Mouse (Mus musculus): ENCODE results near the gene Phkg1. TPM values are rescaled to one million over a fixed set of nuclear protein-coding genes. Genes with fewer than 3 reads are reported as not detected.
"Not testable (repeated sequence)": the region's sequence is repeated elsewhere in the genome, so short reads cannot be mapped to it uniquely, and the experiment has no call there.

Gene Phkg1
- total RNA-seq, 2 experiments from 2014 or later = 0.12 to 0.33 TPM

DNA sequence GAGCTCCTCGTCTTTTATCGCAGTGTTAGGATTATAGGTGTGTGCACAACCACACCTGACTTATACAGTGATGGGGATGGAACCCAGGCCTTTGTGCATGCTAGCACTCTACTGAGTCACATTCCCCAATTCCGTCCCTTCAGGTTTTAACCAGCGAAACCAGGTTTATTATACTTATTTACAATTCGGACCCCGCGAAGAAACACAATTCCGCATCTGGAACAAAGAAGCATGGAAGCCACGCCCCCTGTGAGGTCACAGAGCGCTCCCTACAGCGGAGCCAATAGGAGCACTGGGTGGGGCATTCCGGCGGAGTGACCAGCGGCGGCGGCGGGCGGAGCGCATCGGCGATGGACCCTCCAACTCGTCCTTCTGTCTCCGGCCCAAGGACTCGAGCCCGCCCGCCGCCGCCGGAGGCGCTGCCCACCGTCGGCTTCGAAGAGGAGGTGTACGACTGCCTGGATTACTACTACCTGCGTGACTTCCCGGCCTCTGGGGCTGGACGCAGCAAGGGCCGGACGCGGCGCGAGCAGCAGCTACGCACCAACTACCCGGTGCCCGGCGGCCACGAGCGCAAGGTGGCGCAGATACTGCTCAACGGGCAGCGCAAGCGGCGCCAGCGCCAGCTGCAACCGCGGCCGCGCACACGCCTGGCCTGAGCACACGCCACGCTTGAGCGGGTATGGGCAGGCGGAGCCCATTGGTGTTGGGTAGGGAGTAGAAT is 10.1 kb upstream of the Phkg1 start, which contains the start of gene Nupr1l:
Gene Nupr1l, plus strand, starts transcription at position 299 of the 724 bp plus-strand sequence.
- ATAC-seq (replicated peaks; ENCODE audit: poor library complexity) = peak; percentile 98

DNA sequence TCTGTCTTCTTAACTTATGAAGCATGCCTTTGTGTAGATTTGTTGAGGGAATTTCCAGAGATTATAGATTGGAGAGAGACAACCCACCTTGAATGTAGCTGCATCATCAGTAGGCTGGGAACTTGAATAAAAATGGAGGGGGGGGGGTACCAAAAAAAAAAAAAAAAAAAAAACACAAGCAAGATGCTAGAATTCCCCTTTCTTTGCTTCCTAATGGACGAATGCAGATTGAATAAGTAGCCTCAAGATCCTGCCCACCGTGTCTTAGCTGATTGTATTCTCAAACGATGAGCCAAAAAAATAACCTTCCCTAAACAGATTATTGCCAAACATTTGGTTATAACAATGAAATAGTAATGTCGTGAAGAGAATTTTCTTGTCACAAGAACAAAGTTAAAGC is 9.4 kb upstream of the Phkg1 start:
- ATAC-seq (replicated peaks; ENCODE audit: poor library complexity) = no peak

DNA sequence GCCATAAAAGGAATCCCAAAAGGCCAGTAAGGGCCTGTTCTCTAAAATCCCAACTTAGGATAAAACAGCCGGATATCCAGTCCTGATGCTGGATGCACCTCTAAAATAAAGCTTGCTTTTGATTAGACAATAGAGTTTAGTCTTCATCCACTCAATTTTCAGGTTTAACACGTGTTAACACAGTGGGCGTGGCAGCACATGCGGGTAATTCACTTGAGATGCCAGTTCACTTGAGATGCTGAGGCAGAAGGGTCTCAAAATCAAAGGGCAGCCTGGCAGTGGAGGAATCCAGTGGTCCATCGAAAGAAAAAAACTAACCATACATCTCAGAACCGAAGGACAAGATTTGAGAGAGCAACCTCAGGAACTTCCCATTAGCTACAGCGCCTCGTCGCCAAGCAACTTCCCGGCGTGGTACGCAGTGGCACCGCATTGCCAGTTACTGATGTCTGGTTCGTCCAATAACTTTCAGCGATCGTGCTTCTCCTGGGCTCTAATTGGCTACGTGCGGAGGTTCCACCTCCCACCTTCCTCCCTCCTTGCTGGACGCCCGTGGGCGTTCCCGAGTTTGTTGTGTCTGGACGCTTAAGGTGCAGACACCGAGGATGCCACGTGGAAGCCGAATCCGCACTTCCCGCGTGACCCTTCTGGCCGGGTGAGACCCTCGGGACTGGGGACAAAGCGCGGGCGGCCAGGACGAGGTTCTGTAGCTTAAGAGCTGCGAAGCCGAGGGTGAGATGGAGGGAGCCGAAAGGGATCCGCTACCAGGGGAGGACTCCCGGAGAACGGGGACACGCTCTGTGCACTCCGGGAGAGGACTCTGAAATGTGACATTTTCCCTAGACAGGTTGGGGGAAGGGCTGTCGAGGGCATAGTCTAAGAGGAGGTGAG is 2.9 kb downstream of the Phkg1 start, which contains the start of gene Zbed5:
Gene Zbed5, plus strand, starts transcription at position 526 of the 891 bp plus-strand sequence.
- peak; percentile 100 for ATAC-seq (replicated peaks; ENCODE audit: poor library complexity)

DNA sequence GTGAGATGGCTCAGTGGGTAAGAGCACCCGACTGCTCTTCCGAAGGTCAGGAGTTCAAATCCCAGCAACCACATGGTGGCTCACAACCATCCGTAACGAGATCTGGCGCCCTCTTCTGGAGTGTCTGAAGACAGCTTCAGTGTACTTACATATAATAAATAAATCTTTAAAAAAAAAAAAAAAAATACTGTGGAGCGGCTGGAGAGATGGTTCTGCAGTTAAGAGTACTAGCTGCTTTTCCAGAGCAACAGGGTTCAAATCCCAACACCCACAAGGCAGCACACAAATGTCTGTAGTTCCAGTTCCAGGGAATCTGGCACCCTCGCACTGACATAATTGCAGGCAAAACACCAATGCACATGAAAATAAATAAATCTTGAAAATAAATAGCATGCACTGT is 8.0 kb downstream of the Phkg1 start:
- not testable (repeated sequence) for ATAC-seq (replicated peaks; ENCODE audit: poor library complexity)

DNA sequence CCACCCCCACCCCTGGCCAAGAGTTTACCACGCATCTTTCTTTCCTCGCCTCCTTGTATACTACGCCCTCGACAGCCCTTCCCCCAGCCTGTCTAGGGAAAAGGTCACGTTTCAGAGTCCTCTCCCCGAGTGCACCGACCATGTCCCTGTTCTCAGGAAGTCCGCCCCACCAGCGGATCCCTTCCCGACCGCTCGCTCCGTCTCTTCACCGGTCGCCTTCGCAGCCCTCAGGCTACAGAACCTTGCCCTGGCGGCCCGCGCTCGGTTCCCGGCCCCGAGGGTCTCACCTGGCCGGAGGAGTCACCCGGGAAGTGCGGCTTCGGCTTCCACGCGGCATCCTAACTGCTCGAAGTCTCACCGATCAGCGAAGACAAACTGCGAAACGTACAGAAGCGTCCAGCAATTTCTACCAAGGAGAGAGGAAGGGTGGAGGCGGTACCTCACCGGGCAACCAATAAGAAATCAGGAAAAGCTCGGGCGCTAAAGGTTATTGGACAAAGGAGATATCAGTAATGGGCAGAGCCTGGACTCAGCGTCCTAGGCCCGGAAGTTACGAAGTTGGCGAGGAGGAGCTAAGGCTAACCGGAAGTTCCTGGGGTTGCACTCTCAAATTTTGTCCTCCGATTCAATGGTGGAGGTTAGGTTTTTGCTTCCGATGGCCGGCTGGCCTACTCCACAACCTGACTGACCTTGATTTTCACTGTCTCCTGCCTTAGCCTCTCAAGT is 11.3 kb downstream of the Phkg1 start, which contains the start of gene Chchd2:
Gene Chchd2, minus strand, starts transcription at position 560 of the 726 bp plus-strand sequence.
- ATAC-seq (replicated peaks; ENCODE audit: poor library complexity) = peak; percentile 98

DNA sequence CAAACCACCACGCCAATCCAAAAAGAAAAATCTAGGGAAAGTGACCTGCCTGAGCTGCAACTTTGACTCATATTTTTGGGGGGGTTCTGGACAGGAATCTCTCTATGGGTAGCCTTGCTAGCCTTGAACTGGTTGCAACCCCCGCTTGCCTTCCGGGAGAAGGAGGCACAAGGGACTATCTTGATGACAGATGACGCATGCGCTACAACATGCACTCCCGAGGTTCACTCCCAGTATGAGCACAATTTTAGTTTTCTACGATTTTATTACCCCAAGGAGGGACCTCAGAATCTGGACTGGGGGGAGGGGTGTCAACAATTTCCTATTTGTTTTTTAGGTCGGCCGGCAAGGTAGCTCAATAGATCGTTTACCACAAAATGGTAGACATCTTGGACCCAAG is 12.1 kb downstream of the Phkg1 start:
- ATAC-seq (replicated peaks; ENCODE audit: poor library complexity) = 0 out of 2 replicates have a peak, but pooled peaks have one; percentile 19

DNA sequence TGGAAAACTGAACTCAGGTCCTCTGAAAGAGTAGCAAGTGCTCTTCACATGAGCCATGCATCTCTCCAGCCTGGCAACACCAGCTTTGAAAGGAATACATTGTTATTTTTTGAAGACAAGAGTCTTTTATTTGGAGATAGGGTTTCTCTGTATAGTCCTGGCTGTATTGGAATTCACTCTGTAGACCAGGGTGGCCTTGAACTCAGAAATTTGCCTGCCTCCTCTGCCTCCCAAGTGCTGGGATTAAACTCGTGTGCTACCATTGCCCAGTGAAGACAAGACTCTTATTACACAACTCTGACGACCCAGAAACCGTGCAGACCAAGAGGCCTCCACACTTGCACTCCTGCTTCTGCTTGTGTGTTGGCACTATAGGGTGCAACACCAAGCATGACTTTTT is 18.5 kb downstream of the Phkg1 start:
- no peak for ATAC-seq (replicated peaks; ENCODE audit: poor library complexity)

DNA sequence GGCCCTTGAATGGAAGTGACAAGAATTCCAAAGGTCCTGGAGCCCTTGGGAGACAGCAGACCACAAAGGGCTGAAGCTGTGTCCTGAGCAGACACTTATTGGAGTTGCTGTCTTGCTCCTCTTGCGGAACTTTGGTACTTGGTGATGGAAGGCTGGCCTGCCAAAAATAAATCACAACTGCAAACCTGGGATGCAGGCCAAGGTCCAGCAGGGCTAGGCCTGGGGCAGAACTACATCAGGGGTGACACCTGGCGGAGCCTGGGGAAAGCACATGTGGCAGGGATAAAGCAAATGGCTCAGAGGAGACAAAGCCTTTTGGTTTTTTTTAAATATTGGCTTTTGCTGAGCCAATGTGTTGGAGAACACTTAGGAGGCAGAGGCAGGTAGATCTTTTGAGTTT is 19.4 kb downstream of the Phkg1 start:
- 0 out of 2 replicates have a peak, but pooled peaks have one; percentile 45 for ATAC-seq (replicated peaks; ENCODE audit: poor library complexity)

DNA sequence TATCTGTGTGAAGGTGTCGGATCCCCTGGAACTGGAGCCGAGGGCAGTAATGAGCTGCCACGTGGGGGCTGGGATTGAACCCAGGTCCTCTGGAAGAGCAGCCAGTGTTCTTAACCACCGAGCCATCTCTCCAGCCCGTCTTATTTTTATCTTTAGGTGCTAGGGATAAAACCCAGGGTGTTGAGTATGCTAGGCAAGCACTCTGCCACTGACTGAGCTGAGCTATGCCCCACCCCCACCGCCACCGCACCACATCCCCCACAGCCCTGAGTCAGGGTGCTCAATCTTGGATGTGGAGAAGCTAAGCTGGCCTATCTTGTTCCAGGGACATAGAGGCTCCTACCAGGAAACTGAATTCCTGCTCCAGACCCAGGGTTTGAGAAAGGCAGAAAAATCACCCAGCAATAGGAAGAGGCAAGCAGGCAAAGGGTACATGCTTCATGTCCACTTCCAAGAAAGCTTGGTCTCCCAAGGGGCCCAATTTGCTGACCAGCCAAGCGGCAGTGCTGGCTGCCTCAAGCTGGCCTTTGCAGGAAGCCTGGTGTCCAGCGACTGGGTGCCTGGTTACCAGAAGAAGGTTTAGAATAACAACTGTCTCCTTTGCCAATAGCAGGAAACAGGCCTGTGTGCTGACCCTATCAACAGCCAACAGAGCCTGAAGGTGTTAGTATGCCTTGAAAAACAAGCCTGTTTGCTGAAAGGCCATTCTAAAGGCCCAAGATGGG is 20.5 kb downstream of the Phkg1 start:
- ATAC-seq (replicated peaks; ENCODE audit: poor library complexity) = no peak

DNA sequence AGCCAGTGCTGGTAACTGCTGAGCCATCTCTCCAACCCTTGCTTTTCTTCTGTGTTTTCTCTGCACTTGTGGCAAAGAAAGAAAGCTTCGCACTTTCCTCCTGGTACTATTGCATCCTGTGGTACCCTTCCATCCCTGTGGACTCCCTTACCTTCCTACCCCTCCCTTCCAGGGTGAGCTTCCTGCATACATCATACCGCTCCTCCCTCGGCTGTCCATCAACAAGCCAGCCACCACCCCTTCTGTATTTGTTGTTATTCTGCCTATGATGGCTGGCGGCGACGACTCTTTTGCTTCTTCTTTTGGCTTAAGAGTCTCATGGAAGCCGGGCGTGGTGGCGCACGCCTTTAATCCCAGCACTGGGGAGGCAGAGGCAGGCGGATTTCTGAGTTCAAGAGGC is 23.3 kb downstream of the Phkg1 start:
- ATAC-seq (replicated peaks; ENCODE audit: poor library complexity) = no peak

DNA sequence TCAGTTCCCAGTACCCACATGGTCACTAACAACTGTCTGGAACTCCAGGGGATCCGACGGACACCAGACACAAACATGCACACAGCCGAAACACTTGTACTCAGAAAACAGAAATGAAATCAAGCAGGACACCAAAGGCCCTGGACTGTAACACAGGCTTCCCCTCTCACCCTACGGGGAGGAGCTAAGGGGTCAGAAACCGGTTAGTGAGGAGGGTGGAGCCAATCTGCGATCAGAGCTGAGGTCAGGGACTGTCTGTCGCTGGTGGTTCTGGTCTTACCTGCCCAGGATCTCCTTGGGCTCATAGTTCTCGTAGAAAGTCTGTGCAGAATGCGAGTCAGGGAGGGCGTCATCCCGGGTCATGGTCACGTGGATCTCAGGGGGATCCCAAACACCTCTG is 24.4 kb downstream of the Phkg1 start:
- ATAC-seq (replicated peaks; ENCODE audit: poor library complexity) = peak; percentile 42; the same call in 1 of the 2 replicates

DNA sequence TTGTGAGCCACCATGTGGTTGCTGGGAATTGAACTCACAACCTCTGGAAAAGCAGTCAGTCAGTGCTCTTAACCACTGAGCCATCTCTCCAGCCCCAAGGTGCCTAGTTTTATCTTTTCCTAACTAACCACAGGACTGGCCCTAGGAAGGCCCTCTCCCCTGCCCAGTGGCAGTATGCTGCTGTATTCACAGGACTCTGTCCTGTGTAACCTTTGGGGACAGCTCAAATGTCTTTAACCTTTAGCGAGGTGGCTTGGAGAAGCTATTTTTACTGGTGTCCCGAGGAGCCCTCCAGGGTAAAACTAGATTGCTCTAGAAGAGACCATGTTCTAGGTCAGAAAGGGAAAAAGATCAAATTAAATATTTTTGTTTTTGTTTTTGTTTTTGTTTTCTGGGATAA is 27.1 kb downstream of the Phkg1 start:
- no peak for ATAC-seq (replicated peaks; ENCODE audit: poor library complexity)

DNA sequence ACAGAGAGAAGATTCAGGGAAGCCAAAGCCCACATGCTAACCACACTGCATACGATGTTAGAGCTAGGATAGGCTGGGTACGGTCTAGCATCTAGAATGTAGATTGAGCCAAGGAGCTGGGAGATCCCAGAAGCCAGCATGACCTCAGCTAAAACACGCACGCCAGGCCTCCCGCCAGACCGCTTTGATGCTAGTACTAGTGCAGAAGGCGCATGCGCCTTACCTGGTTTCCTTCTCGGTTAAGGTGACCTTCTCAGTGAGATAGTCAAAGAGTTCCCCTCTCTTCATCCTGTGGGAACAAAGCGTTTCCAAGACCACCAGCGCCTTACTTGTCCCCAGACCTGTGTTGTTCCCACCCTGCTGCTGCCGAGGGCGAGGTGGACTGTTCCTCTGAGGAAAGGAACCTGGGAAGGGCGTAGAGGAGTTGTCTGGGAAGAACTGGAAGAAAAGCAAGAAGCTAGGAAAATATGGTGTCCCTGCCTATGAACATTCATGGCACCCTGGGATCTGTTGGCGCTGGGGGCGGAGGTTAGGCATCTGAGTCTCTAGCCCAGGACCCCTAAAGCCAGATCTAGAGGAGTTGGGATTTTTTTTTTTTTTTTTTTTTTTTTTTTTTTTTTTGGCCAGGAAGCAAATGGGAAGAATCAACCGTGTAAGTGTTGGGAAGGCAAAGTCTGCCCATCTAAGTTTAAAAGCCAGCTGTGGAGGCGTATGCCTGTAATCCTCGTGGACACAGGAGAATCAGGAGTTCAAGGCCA is 28.9 kb downstream of the Phkg1 start:
- no peak for ATAC-seq (replicated peaks; ENCODE audit: poor library complexity)

DNA sequence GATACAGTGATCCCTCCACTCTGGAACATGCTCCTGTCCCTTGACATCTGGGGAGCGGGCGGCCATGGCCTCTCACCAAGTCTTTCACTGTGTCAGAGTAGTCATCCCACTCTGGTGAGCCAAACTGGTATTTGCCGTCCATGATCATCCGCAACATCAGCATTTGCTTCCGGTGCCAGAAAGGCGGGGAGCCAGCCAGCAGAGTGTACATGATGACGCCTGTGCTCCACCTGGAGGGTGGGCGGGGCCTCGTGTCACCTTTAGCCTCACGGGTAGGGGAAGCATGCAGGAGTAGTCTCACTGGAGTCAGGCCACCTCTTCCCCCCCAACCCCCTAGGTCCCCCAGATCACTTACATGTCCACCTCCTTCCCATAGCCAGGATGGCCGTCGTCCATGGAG is 32.5 kb downstream of the Phkg1 start:
- ATAC-seq (replicated peaks; ENCODE audit: poor library complexity) = no peak

DNA sequence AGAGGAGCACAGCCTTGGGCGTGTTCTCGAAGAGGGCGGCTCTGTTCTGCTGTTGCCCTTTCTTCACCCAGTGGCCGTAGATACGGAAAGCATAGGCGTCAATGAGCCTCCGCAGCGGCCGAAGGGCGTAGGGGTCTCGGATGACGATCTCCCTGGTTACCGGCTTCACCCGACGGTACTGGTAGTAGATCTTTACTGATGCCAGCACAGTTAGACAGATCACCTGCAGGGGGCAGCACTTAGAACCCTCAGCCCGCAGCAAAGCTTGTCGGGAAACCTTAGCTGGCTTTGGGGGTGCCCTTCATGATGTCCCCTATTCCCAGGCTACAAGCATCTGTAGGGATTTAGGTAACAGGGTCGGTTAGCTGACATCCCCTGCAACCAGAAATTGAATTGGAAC is 33.9 kb downstream of the Phkg1 start:
- ATAC-seq (replicated peaks; ENCODE audit: poor library complexity) = peak; percentile 77

DNA sequence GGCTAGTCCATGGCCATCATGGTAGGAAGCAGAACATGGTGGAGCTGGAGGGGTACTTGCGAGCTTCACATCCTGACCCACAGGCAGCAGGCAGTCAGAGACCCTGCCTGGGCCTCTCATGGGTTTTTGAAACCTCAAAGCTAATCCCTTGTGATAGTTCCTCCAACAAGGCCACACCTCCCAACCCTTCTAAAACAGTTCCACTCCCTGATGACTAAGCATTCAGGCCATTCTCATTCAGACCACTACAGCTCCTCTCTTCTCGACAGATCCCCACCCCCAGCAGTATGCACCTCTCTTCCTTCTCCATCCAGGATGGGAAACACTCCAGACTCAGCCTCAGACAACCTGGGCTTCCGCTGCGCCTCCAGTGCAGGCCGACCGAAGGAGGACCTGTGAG is 36.0 kb downstream of the Phkg1 start:
- no peak for ATAC-seq (replicated peaks; ENCODE audit: poor library complexity)

DNA sequence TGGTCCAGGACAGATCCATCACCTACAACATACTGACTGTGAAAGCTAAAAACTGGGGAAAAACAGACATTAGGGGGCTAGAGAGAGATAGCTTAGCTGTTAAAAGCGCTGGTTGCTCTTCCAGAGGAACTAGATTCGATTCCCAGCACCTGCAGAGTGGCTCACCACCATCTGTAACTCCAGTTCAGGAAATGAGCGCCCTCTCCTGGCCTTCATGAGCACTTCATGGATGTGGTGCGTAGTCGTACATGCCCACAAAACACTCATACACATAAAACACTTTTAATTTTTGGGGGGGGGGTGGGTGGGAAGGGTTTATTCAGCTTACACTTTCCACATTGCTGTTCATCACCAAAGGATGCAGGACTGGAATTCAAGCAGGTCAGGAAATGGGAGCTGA is 41.9 kb downstream of the Phkg1 start:
- peak; percentile 54; the same call in 1 of the 2 replicates for ATAC-seq (replicated peaks; ENCODE audit: poor library complexity)

DNA sequence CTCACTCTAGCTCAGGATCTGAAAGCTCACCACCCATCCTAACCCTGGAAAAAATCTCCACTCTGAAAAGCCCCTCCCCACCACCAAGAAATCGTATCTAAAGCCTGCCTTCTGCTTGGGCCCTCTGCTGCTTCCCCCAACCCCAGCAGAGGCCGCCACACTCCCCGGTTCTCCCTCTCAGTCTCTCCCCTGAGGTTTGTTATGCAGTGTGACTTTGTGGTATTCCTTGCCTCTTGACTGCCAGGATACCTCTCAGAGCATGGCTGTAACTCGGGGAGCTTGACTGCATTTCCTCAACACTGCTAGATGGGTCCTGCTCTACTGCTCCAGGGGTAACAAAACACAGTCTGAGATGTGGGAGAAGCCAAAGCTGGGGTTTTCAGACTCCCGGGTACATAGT is 43.2 kb downstream of the Phkg1 start:
- no peak for ATAC-seq (replicated peaks; ENCODE audit: poor library complexity)

DNA sequence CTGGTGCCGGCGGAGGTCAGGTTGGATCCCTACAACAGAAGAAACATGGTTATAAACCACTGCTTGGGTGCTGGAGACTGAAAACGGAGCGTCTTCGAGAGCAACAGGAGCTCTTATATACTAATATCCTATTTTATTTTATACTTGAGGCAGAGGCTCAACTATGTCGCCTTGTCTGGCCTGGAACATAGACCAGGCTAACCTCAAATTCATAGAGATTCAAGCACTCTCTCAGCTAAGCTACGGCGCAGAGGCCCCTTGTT is 50.9 kb downstream of the Phkg1 start:
- 0 out of 2 replicates have a peak, but pooled peaks have one; percentile 14 for ATAC-seq (replicated peaks; ENCODE audit: poor library complexity)
